Mouse (Mus musculus): ENCODE data around the gene Lmo2.

DNA sequence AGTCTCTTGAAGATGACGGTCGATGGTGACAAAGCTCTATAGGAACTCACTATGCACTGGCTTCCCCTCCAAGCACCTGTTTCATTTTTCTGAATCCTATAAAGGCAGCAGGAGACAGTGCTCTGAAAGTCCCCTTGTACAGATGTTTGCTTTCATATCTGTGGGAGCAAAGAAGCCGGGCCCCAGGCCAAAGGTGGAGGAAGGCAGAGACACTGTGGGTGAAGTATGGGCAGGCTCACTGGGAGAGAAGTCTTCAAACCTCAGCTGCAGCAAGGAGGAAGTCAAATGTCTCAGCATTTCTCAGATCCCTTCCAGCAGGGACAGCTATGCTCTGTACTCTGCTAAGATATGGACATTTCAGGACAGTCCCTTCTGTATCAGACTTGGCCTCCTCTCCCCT, 7.6 kb downstream of the Lmo2 start:
- no peak for TF ChIP-seq POLR2A (IDR thresholded peaks at IDR 0.05; ENCODE audit: borderline replicate concordance, insufficient read depth, low read length)
- no peak for TF ChIP-seq CTCF (IDR thresholded peaks at IDR 0.05; ENCODE audit: borderline replicate concordance, insufficient read depth, low read depth, low read length)
